Mouse (Mus musculus) midbrain, embryonic 13.5 days (tissue): ENCODE data around the gene Tcam1. TPM values are rescaled to one million over a fixed set of nuclear protein-coding genes. Genes with fewer than 3 reads are reported as not detected.
"Not testable (repeated sequence)": the region's sequence is repeated elsewhere in the genome, so short reads cannot be mapped to it uniquely, and the experiment has no call there.

ENCODE experiments used
- ATAC-seq: fragments of 200-750 bp; cut with Nextera tagmentation; 2 replicates; pipeline ENCODE4 v1.8.0; 2017; ENCODE audit warnings: mild to moderate bottlenecking, moderate TSS enrichment, moderate library complexity
- H3K27ac ChIP-seq: fragments of 300-500 bp; sonication (generic); 2 replicates; pipeline ENCODE4 v1.5.1; 2015; ENCODE audit warnings: inconsistent platforms, mild to moderate bottlenecking, moderate library complexity
- H3K27me3 ChIP-seq: fragments of 300-500 bp; sonication (generic); 2 replicates; pipeline ENCODE4 v1.6.1; 2015; ENCODE audit warnings: mild to moderate bottlenecking, inconsistent platforms
- H3K36me3 ChIP-seq: fragments of 300-500 bp; sonication (generic); 2 replicates; pipeline ENCODE4 v1.6.1; 2015; ENCODE audit warnings: mild to moderate bottlenecking, inconsistent platforms
- H3K4me1 ChIP-seq: fragments of 300-500 bp; sonication (generic); replicated peaks from 2 replicates; pipeline ENCODE4 v1.6.1; 2015; ENCODE audit warnings: inconsistent platforms
- H3K4me2 ChIP-seq: fragments of 300-500 bp; sonication (generic); replicated peaks from 2 replicates; pipeline ENCODE4 v1.6.1; 2015; ENCODE audit warnings: moderate library complexity, mild to moderate bottlenecking, inconsistent platforms
- H3K4me3 ChIP-seq: fragments of 300-500 bp; sonication (generic); replicated peaks from 2 replicates; pipeline ENCODE4 v1.5.1; 2015; ENCODE audit warnings: mild to moderate bottlenecking, inconsistent platforms
- H3K9ac ChIP-seq: fragments of 300-500 bp; sonication (generic); replicated peaks from 2 replicates; pipeline ENCODE4 v1.6.1; 2015; ENCODE audit warnings: mild to moderate bottlenecking, inconsistent platforms
- H3K9me3 ChIP-seq: fragments of 300-500 bp; sonication (generic); 2 replicates; pipeline ENCODE4 v1.6.1; 2016; ENCODE audit warnings: mild to moderate bottlenecking, inconsistent platforms
- WGBS: fragments of 180-500 bp; shearing (Covaris S2); methylation state at CpG from one replicate; pipeline ENCODE4 v1.1.7; 2015; 5-methylcytosine and 5-hydroxymethylcytosine counted together
- polyA plus RNA-seq: library from polyadenylated mRNA; unstranded; fragments of >200 nt; fragmentation: Nextera tagmentation; extraction: Ambion mirVana; gene quantifications from 2 replicates; pipeline ENCODE4 v1.2.1, GENCODE M21; 2015

Gene Tcam1
- polyA plus RNA-seq = 0.16 and 0.18 TPM in 2 replicates

GRCm38 (mm10) chr11:106276454-106276853 is at the start of gene Tcam1:
Gene Tcam1 (plus strand): TSS chr11:106276672.
- no peak within 1 kb of the TSS for H3K9ac ChIP-seq

GRCm38 (mm10) chr11:106233978-106234377 is 42.5 kb upstream of the Tcam1 start:
- WGBS = 83% methylated on average over 8 of the region's 8 CpGs
- not testable (repeated sequence) for H3K4me3 ChIP-seq, H3K9ac ChIP-seq, H3K9me3 ChIP-seq, H3K4me1 ChIP-seq, H3K27me3 ChIP-seq, H3K4me2 ChIP-seq, ATAC-seq, H3K27ac ChIP-seq
- H3K36me3 ChIP-seq = peaks cover 73% of the 10 kb centered on the region

More at GRCm38 (mm10) chr11:106276454-106276853, at the start of gene Tcam1:
- ATAC-seq = peak; percentile 57
- WGBS = 9% methylated on average over 25 of the region's 25 CpGs
- no peak within 1 kb of the TSS for H3K27ac ChIP-seq
- no peaks in the 10 kb centered on the region for H3K36me3 ChIP-seq
- peaks cover 20% of the 10 kb centered on the region for H3K4me1 ChIP-seq
- peak within 1 kb of the TSS; percentile 45 for H3K4me2 ChIP-seq
- H3K9me3 ChIP-seq = no peaks in the 10 kb centered on the region
- 0 out of 2 replicates have a peak within 1 kb of the TSS, but pooled peaks have one; percentile 12 for H3K4me3 ChIP-seq
- 0 out of 2 replicates have a peak, but pooled peaks cover 8% of the 10 kb centered on the region for H3K27me3 ChIP-seq

DNA sequence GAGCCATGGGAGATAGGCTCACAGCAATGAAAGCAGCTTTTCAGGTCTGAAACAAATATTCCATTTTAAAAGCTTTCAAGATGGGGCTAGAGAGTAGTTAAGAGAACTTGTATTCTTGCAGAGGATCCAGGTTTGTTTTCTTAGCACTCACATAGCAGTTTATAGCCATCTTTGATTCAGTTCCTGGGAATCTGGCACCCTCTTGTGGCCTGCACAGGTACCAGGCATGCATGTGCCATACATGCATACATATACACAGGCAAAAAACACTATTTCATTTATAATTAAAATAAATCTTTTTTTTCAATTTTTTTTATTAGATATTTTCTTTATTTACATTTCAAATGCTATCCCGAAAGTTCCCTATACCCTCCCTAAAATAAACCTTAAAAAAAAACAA is 29.6 kb upstream of the Tcam1 start:
- no peaks in the 10 kb centered on the region for H3K4me1 ChIP-seq
- 92% methylated on average over 1 of the region's 1 CpGs for WGBS
- H3K27ac ChIP-seq = no peak overlapping the region
- no peak overlapping the region for H3K4me2 ChIP-seq
- H3K27me3 ChIP-seq = no peaks in the 10 kb centered on the region
- H3K9ac ChIP-seq = no peak overlapping the region
- ATAC-seq = no peak
- H3K9me3 ChIP-seq = no peaks in the 10 kb centered on the region
- peaks cover 98% of the 10 kb centered on the region for H3K36me3 ChIP-seq
- no peak overlapping the region for H3K4me3 ChIP-seq

- no peaks in the 10 kb centered on the region for H3K9me3 ChIP-seq
- H3K27me3 ChIP-seq = no peaks in the 10 kb centered on the region
- no peak for ATAC-seq
- no peak overlapping the region for H3K4me3 ChIP-seq
- H3K9ac ChIP-seq = no peak overlapping the region
- no peak overlapping the region for H3K27ac ChIP-seq
- no peaks in the 10 kb centered on the region; the same call in 1 of the 2 replicates for H3K4me1 ChIP-seq
- H3K4me2 ChIP-seq = no peak overlapping the region
- H3K36me3 ChIP-seq = peaks cover 98% of the 10 kb centered on the region
- WGBS = 89% methylated on average over 7 of the region's 7 CpGs
These were observed 27.1 kb upstream of the Tcam1 start for GRCm38 (mm10) chr11:106249326-106249725.

- Histone ChIP-seq H3K36me3 (peaks cover 66% of the 10 kb centered on the region), H3K4me2 (peak overlapping the region; percentile 97), H3K27ac (no peak overlapping the region), H3K4me3 (peak overlapping the region; percentile 89), H3K27me3 (no peaks in the 10 kb centered on the region), H3K9me3 (no peaks in the 10 kb centered on the region), H3K9ac (peak overlapping the region; percentile 88; the same call in 1 of the 2 replicates), H3K4me1 (peaks cover 30% of the 10 kb centered on the region)
- WGBS = 28% methylated on average over 2 of the region's 2 CpGs
- no peak for ATAC-seq
These were observed 21.7 kb upstream of the Tcam1 start for GRCm38 (mm10) chr11:106254767-106255166.

- Histone ChIP-seq H3K27me3 (no peaks in the 10 kb centered on the region), H3K4me3 (peak overlapping the region; percentile 89), H3K9me3 (no peaks in the 10 kb centered on the region), H3K4me2 (peak overlapping the region; percentile 97), H3K36me3 (peaks cover 61% of the 10 kb centered on the region), H3K9ac (peak overlapping the region; percentile 88), H3K27ac (no peak overlapping the region), H3K4me1 (peaks cover 30% of the 10 kb centered on the region)
- ATAC-seq = no peak; the same call in 1 of the 2 replicates
- 4% methylated on average over 22 of the region's 22 CpGs for WGBS
These were observed 21.3 kb upstream of the Tcam1 start for GRCm38 (mm10) chr11:106255174-106255573.

- Histone ChIP-seq H3K9me3 (no peaks in the 10 kb centered on the region), H3K36me3 (peaks cover 60% of the 10 kb centered on the region)
These were observed 20.6 kb upstream of the Tcam1 start, which contains the start of the genes Ftsj3 and Psmc5 for GRCm38 (mm10) chr11:106255685-106256451. Gene Ftsj3 (minus strand): TSS chr11:106256079. Gene Psmc5 (plus strand): TSS chr11:106256154.

GRCm38 (mm10) chr11:106256775-106257174 is 19.7 kb upstream of the Tcam1 start:
- WGBS = 71% methylated on average over 5 of the region's 5 CpGs

More at GRCm38 (mm10) chr11:106255685-106256451, 20.6 kb upstream of the Tcam1 start, which contains the start of the genes Ftsj3 and Psmc5:
- Histone ChIP-seq H3K4me3 (peak within 1 kb of the TSS; percentile 89), H3K27ac (peak within 1 kb of the TSS; percentile 82), H3K9ac (peak within 1 kb of the TSS; percentile 88), H3K27me3 (no peaks in the 10 kb centered on the region), H3K4me2 (peak within 1 kb of the TSS; percentile 97), H3K4me1 (peaks cover 30% of the 10 kb centered on the region)
- peak; percentile 97 for ATAC-seq
- WGBS = 0% methylated on average over 42 of the region's 42 CpGs

GRCm38 (mm10) chr11:106260826-106261450 is 15.5 kb upstream of the Tcam1 start:
- H3K4me2 ChIP-seq = no peak overlapping the region
- no peak overlapping the region for H3K27ac ChIP-seq
- H3K4me3 ChIP-seq = no peak overlapping the region
- H3K36me3 ChIP-seq = peaks cover 77% of the 10 kb centered on the region
- no peak overlapping the region for H3K9ac ChIP-seq
- H3K4me1 ChIP-seq = peaks cover 20% of the 10 kb centered on the region
- H3K27me3 ChIP-seq = no peaks in the 10 kb centered on the region
- WGBS = 86% methylated on average over 14 of the region's 14 CpGs
- H3K9me3 ChIP-seq = no peaks in the 10 kb centered on the region
- ATAC-seq = no peak

More at GRCm38 (mm10) chr11:106256775-106257174, 19.7 kb upstream of the Tcam1 start:
- ATAC-seq = no peak
- H3K4me1 ChIP-seq = peaks cover 30% of the 10 kb centered on the region
- peak overlapping the region; percentile 97 for H3K4me2 ChIP-seq
- no peaks in the 10 kb centered on the region for H3K9me3 ChIP-seq
- H3K4me3 ChIP-seq = peak overlapping the region; percentile 89
- no peak overlapping the region for H3K27ac ChIP-seq
- peak overlapping the region; percentile 88 for H3K9ac ChIP-seq
- H3K27me3 ChIP-seq = no peaks in the 10 kb centered on the region
- H3K36me3 ChIP-seq = peaks cover 60% of the 10 kb centered on the region

DNA sequence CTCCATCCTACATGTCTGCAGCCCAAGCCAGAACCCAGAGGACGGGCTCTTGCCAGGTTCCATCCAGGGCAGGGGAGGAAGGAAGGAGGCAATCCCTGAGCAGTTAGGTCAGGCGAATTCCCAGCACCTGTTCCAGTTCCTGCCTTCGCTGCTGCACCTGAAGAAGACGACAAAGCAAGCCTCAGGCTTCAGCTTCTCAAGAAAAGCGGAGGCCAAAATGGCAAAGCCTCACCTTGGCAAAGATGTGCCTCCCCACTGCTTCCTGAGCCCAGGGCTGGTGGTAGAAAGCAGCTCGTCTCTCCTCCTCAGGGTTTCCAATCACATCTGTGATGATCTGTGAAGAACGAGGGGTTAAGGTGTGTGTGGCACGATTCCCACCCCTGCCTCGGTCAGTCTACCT is 12.5 kb upstream of the Tcam1 start:
- no peak overlapping the region for H3K9ac ChIP-seq
- H3K4me2 ChIP-seq = no peak overlapping the region
- no peaks in the 10 kb centered on the region for H3K27me3 ChIP-seq
- no peak for ATAC-seq
- peaks cover 18% of the 10 kb centered on the region for H3K4me1 ChIP-seq
- no peak overlapping the region for H3K4me3 ChIP-seq
- WGBS = 93% methylated on average over 9 of the region's 9 CpGs
- H3K36me3 ChIP-seq = peaks cover 77% of the 10 kb centered on the region
- no peaks in the 10 kb centered on the region for H3K9me3 ChIP-seq
- H3K27ac ChIP-seq = no peak overlapping the region

GRCm38 (mm10) chr11:106264988-106265387 is 11.5 kb upstream of the Tcam1 start:
- H3K4me1 ChIP-seq = peaks cover 24% of the 10 kb centered on the region
- no peak overlapping the region for H3K4me2 ChIP-seq
- no peak for ATAC-seq
- H3K9me3 ChIP-seq = no peaks in the 10 kb centered on the region
- H3K9ac ChIP-seq = no peak overlapping the region
- H3K27ac ChIP-seq = no peak overlapping the region
- WGBS = 94% methylated on average over 15 of the region's 15 CpGs
- H3K4me3 ChIP-seq = no peak overlapping the region
- no peaks in the 10 kb centered on the region for H3K27me3 ChIP-seq
- peaks cover 71% of the 10 kb centered on the region for H3K36me3 ChIP-seq

DNA sequence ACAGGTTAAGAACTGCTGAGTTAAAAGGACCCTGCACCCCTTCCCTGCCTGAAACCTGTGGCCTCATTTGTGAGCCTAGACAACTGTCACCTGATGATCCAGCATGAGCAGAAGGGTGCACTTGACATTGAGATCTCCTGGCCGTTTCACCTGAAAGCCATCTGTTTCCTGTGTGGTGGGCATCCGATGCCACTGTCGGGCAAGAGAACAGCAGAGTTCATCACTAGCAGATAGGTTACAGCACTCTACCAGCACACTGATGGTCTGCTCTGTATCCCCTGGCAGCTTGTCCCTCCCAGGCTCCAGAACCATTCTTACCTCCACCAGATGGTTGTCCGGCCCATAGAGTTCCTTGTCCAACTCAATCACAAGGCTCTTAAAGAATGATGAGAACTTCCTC is 10.9 kb upstream of the Tcam1 start:
- Histone ChIP-seq H3K4me3 (no peak overlapping the region), H3K27ac (no peak overlapping the region), H3K9ac (no peak overlapping the region), H3K36me3 (peaks cover 69% of the 10 kb centered on the region), H3K9me3 (no peaks in the 10 kb centered on the region), H3K4me2 (no peak overlapping the region), H3K27me3 (no peaks in the 10 kb centered on the region), H3K4me1 (peaks cover 28% of the 10 kb centered on the region)
- 94% methylated on average over 4 of the region's 4 CpGs for WGBS
- ATAC-seq = no peak
